Mouse (Mus musculus) liver, adult 2 months (tissue): ENCODE results near the gene Zdhhc1.

Experiments used
- CTCF ChIP-seq: fragments of 200-500 bp; IDR thresholded peaks from 2 replicates; pipeline ENCODE4 v1.5.1; 2011; ENCODE audit warnings: low read depth, low read length, control low read depth
- POLR2A ChIP-seq: fragments of 200-500 bp; IDR thresholded peaks from 2 replicates; pipeline ENCODE4 v1.6.1; 2011; ENCODE audit warnings: low read length, control low read depth; ENCODE audit not compliant: insufficient read depth; ENCODE audit errors: extremely low read depth

DNA sequence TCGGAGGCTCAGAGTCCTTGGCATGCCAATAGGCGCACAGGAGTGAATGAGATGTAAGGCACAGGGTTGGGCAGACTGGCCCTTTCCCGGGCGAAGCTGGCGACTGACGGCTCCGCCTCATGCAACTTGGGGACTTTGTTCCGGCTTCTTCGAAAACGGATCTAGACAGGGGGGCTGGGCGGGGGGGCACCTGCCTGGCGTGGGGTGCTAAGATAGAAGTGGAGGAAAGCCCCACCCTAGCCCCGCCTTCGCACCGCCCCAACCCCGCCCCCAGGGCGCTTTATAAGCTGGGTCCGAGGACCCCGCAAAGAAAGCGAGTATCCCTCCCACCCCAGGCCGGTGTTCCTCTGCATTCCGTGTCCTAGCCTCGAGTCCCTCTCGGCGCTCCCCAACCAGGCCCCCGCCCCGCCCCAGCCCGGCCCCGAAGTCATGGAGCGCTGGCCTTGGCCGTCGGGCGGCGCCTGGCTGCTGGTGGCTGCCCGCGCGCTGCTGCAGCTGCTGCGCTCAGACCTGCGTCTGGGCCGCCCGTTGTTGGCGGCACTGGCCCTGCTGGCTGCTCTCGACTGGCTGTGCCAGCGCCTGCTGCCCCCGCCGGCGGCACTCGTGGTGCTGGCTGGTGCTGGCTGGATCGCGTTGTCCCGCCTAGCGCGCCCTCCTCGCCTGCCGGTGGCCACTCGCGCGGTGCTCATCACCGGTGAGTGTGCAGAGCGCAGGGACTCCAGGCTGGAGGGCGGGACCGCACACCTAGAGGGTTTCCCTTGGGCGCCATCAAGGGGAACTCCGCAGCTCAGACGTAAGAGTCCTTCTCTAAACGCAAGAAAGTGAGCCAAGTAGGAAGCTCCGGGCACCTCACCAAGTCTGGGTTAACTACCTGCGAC is 22.0 kb upstream of the Zdhhc1 start, which contains the start of gene Hsd11b2:
- no peak for TF ChIP-seq CTCF
- no peak for TF ChIP-seq POLR2A
